Mouse (Mus musculus) heart, postnatal 0 days (tissue): ENCODE data around the gene Cript.

Experiments
- CTCF ChIP-seq: IDR thresholded peaks from 2 replicates; pipeline ENCODE4 v1.5.1; 2016; ENCODE audit warnings: antibody characterized with exemption, control low read depth, low read depth
- EP300 ChIP-seq: IDR thresholded peaks from 2 replicates; pipeline ENCODE4 v1.6.1; 2016; ENCODE audit warnings: antibody characterized with exemption, low read depth

GRCm38 (mm10) chr17:86988601-86989184 is 36.7 kb upstream of the Cript start:
- TF ChIP-seq CTCF (no peak), EP300 (no peak)
